Mouse (Mus musculus) hindbrain, postnatal 0 days (tissue): Measurements from ENCODE around the gene Itgb3bp. TPM values are rescaled to one million over a fixed set of nuclear protein-coding genes. Genes with fewer than 3 reads are reported as not detected.

Experiments
- ATAC-seq: fragments of 200-750 bp; cut with Nextera tagmentation; 2 replicates; pipeline ENCODE4 v1.8.0; 2017; ENCODE audit warnings: mild to moderate bottlenecking, moderate TSS enrichment, moderate library complexity
- DNase-seq: peaks from one replicate; pipeline ENCODE4 v3.0.0-alpha.2; 2015; ENCODE audit warnings: low spot score
- H3K27ac ChIP-seq: fragments of 300-500 bp; sonication (generic); 2 replicates; pipeline ENCODE4 v1.5.1; 2014; ENCODE audit warnings: mild to moderate bottlenecking
- H3K27me3 ChIP-seq: fragments of 300-500 bp; sonication (generic); 2 replicates; pipeline ENCODE4 v1.6.1; 2014; ENCODE audit warnings: low read length, mixed read lengths; ENCODE audit not compliant: insufficient read depth
- H3K36me3 ChIP-seq: fragments of 300-500 bp; sonication (generic); 2 replicates; pipeline ENCODE4 v1.6.1; 2014; ENCODE audit warnings: low read length, mixed read lengths; ENCODE audit not compliant: insufficient read depth
- H3K4me1 ChIP-seq: fragments of 300-500 bp; sonication (generic); 2 replicates; pipeline ENCODE4 v1.6.1; 2014; ENCODE audit warnings: antibody characterized with exemption, low read length, mixed read lengths; ENCODE audit not compliant: insufficient read depth
- H3K4me2 ChIP-seq: fragments of 300-500 bp; sonication (generic); 2 replicates; pipeline ENCODE4 v1.6.1; 2014; ENCODE audit warnings: low read depth, mild to moderate bottlenecking, low read length, moderate library complexity, mixed read lengths
- H3K4me3 ChIP-seq: fragments of 300-500 bp; sonication (generic); 2 replicates; pipeline ENCODE4 v1.5.1; 2014; ENCODE audit warnings: low read length
- H3K9ac ChIP-seq: fragments of 300-500 bp; sonication (generic); replicated peaks from 2 replicates; pipeline ENCODE4 v1.6.1; 2014; ENCODE audit warnings: mild to moderate bottlenecking, low read length, moderate library complexity, mixed read lengths
- H3K9me3 ChIP-seq: fragments of 300-500 bp; sonication (generic); 2 replicates; pipeline ENCODE4 v1.6.1; 2016; ENCODE audit warnings: low read length, mixed read lengths
- CTCF ChIP-seq: IDR thresholded peaks from 2 replicates; pipeline ENCODE4 v1.5.1; 2016; ENCODE audit warnings: antibody characterized with exemption, control low read depth, low read depth
- WGBS: fragments of 180-500 bp; shearing (Covaris S2); extraction: QIAGEN DNeasy Blood & Tissue Kit; methylation state at CpG from one replicate; pipeline ENCODE4 v1.1.7; 2014; 5-methylcytosine and 5-hydroxymethylcytosine counted together
- polyA plus RNA-seq: library from polyadenylated mRNA; unstranded; fragments of >200 nt; fragmentation: Nextera tagmentation; extraction: Ambion mirVana; gene quantifications from 2 replicates; pipeline ENCODE4 v1.2.1, GENCODE M21; 2015
- total RNA-seq: library from RNA; depleted of rRNA; stranded (reverse); fragments of >200 nt; gene quantifications from 2 replicates; pipeline ENCODE4 v1.2.3, GENCODE M21; 2014

Itgb3bp gene
- total and polyA plus RNA-seq, 2 experiments from 2014 or later, result 2.8 to 12.7 TPM

DNA sequence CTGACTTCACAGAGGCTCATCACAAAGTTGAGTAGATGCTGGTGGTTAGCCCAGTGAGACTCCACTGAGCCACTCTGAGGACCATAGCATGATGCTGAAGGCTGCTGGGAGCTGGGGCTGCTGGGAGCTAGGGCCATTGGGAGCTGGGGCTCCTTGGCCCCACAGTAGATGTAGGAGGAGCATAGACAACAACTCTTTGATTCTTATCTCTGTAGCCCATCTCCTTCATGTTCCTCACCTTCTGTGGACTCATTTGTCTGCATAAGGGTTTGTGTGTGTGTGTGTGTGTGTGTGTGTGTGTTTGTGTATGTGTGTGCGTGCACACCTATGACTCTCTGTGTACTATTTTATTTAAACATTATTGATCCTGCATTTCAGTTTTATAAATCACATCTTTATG, 18.3 kb upstream of the Itgb3bp start:
- no peak for DNase-seq
- no peak overlapping the region for H3K9ac ChIP-seq
- no peaks in the 10 kb centered on the region for H3K9me3 ChIP-seq
- H3K4me2 ChIP-seq, result no peak overlapping the region
- 100% methylated on average over 1 of the region's 1 CpGs for whole genome bisulfite sequencing
- ATAC-seq, result no peak
- no peaks in the 10 kb centered on the region for H3K4me1 ChIP-seq
- H3K27ac ChIP-seq, result no peak overlapping the region
- H3K36me3 ChIP-seq, result no peaks in the 10 kb centered on the region
- no peaks in the 10 kb centered on the region for H3K27me3 ChIP-seq
- no peak for TF ChIP-seq CTCF
- no peak overlapping the region for H3K4me3 ChIP-seq

- Histone ChIP-seq H3K4me1 (no peaks in the 10 kb centered on the region), H3K9ac (no peak overlapping the region), H3K27ac (no peak overlapping the region), H3K27me3 (no peaks in the 10 kb centered on the region), H3K36me3 (no peaks in the 10 kb centered on the region), H3K4me2 (no peak overlapping the region), H3K4me3 (no peak overlapping the region), H3K9me3 (no peaks in the 10 kb centered on the region)
- DNase-seq (peak; percentile 67), ATAC-seq (peak; percentile 54; the same call in 1 of the 2 replicates)
- peak; percentile 71 for TF ChIP-seq CTCF
- WGBS, result 86% methylated on average over 1 of the region's 1 CpGs
Observed at GRCm38 (mm10) chr4:99947192-99947591, 17.6 kb upstream of the Itgb3bp start.

DNA sequence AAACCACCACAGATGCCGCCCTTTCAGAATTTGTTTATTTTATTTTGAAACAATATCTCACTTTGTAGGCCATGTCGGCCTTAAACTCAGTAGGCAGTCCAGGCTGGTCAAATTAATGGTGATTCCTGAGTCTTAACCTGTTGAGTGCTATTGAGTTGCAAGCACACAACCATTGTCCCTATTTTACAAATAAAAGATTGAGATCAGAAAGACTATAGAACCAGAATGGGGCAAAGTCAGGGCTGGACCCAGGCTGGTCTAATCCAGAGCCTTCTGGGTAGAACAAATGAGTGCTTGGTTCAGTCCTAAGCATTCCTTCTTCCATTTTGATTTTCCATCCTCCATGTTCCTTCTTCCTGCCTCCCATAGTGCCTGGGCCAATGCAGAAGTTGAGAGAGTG, 16.9 kb upstream of the Itgb3bp start:
- Histone ChIP-seq H3K27me3 (no peaks in the 10 kb centered on the region), H3K36me3 (no peaks in the 10 kb centered on the region), H3K4me3 (no peak overlapping the region), H3K9me3 (no peaks in the 10 kb centered on the region), H3K9ac (no peak overlapping the region), H3K4me2 (no peak overlapping the region), H3K27ac (no peak overlapping the region), H3K4me1 (no peaks in the 10 kb centered on the region)
- DNase-seq, result no peak
- no peak for TF ChIP-seq CTCF
- WGBS, result 93% methylated on average over 2 of the region's 2 CpGs
- no peak for ATAC-seq

GRCm38 (mm10) chr4:99945011-99945410, 15.4 kb upstream of the Itgb3bp start:
- 90% methylated on average over 7 of the region's 7 CpGs for WGBS
- Histone ChIP-seq H3K27ac (no peak overlapping the region), H3K9ac (no peak overlapping the region), H3K36me3 (no peaks in the 10 kb centered on the region), H3K27me3 (no peaks in the 10 kb centered on the region), H3K4me1 (no peaks in the 10 kb centered on the region), H3K4me2 (no peak overlapping the region), H3K4me3 (no peak overlapping the region), H3K9me3 (no peaks in the 10 kb centered on the region)
- DNase-seq (no peak), ATAC-seq (no peak)
- TF ChIP-seq CTCF, result no peak

- Histone ChIP-seq H3K9ac (no peak overlapping the region), H3K4me3 (no peak overlapping the region), H3K27ac (no peak overlapping the region), H3K9me3 (no peaks in the 10 kb centered on the region), H3K4me2 (no peak overlapping the region), H3K36me3 (no peaks in the 10 kb centered on the region), H3K4me1 (no peaks in the 10 kb centered on the region), H3K27me3 (no peaks in the 10 kb centered on the region)
- 58% methylated on average over 2 of the region's 2 CpGs for WGBS
- ATAC-seq (no peak), DNase-seq (no peak)
- no peak for TF ChIP-seq CTCF
Observed at GRCm38 (mm10) chr4:99944606-99945005, 15.0 kb upstream of the Itgb3bp start.

GRCm38 (mm10) chr4:99941655-99942414, 12.2 kb upstream of the Itgb3bp start:
- Histone ChIP-seq H3K4me3 (no peak overlapping the region), H3K4me1 (no peaks in the 10 kb centered on the region), H3K4me2 (no peak overlapping the region), H3K27ac (no peak overlapping the region), H3K9me3 (no peaks in the 10 kb centered on the region), H3K27me3 (no peaks in the 10 kb centered on the region), H3K36me3 (no peaks in the 10 kb centered on the region), H3K9ac (no peak overlapping the region)
- DNase-seq (peak; percentile 66), ATAC-seq (peak; percentile 55; the same call in 1 of the 2 replicates)
- WGBS, result 75% methylated on average over 10 of the region's 10 CpGs
- TF ChIP-seq CTCF, result peak; percentile 49
